Mouse (Mus musculus) stomach, postnatal 0 days (tissue): ENCODE results near the gene 2900011O08Rik. TPM values are rescaled to one million over a fixed set of nuclear protein-coding genes. Genes with fewer than 3 reads are reported as not detected.

Experiments used
- ATAC-seq: fragments of 200-750 bp; cut with Nextera tagmentation; 2 replicates; pipeline ENCODE4 v1.8.0; 2017; ENCODE audit not compliant: low FRiP score, low TSS enrichment
- DNase-seq: peaks from one replicate; pipeline ENCODE4 v3.0.0-alpha.2; 2016; ENCODE audit warnings: low spot score
- H3K27ac ChIP-seq: fragments of 300-500 bp; sonication (generic); replicated peaks from 2 replicates; pipeline ENCODE4 v1.5.1; 2014; ENCODE audit warnings: mild to moderate bottlenecking, control low read depth
- H3K27me3 ChIP-seq: fragments of 300-500 bp; sonication (generic); 2 replicates; pipeline ENCODE4 v1.6.1; 2014; ENCODE audit warnings: low read length; ENCODE audit not compliant: control insufficient read depth, insufficient read depth
- H3K36me3 ChIP-seq: fragments of 300-500 bp; sonication (generic); 2 replicates; pipeline ENCODE4 v1.6.1; 2014; ENCODE audit warnings: low read length, mixed read lengths; ENCODE audit not compliant: control insufficient read depth, insufficient read depth
- H3K4me1 ChIP-seq: fragments of 300-500 bp; sonication (generic); replicated peaks from 2 replicates; pipeline ENCODE4 v1.6.1; 2014; ENCODE audit warnings: antibody characterized with exemption; ENCODE audit not compliant: control insufficient read depth, insufficient read depth
- H3K4me2 ChIP-seq: fragments of 300-500 bp; sonication (generic); replicated peaks from 2 replicates; pipeline ENCODE4 v1.6.1; 2014; ENCODE audit warnings: low read depth, mild to moderate bottlenecking, control low read depth, moderate library complexity
- H3K4me3 ChIP-seq: fragments of 300-500 bp; sonication (generic); 2 replicates; pipeline ENCODE4 v1.5.1; 2014; ENCODE audit warnings: low read depth, low read length, control low read depth
- H3K9ac ChIP-seq: fragments of 300-500 bp; sonication (generic); 2 replicates; pipeline ENCODE4 v1.6.1; 2014; ENCODE audit warnings: mild to moderate bottlenecking, low read length, control low read depth, mixed read lengths
- H3K9me3 ChIP-seq: fragments of 300-500 bp; sonication (generic); 2 replicates; pipeline ENCODE4 v1.6.1; 2016; ENCODE audit warnings: low read length; ENCODE audit not compliant: control insufficient read depth
- CTCF ChIP-seq: IDR thresholded peaks from 2 replicates; pipeline ENCODE4 v1.5.1; 2016; ENCODE audit warnings: antibody characterized with exemption, low read depth, mild to moderate bottlenecking, moderate library complexity
- EP300 ChIP-seq: optimal IDR thresholded peaks from 2 replicates; pipeline ENCODE3; 2016; ENCODE audit warnings: antibody characterized with exemption
- WGBS: fragments of 180-500 bp; shearing (Covaris S2); extraction: QIAGEN DNeasy Blood & Tissue Kit; methylation state at CpG from one replicate; pipeline ENCODE4 v1.1.7; 2014; 5-methylcytosine and 5-hydroxymethylcytosine counted together
- polyA plus RNA-seq: library from polyadenylated mRNA; unstranded; fragments of >200 nt; fragmentation: Nextera tagmentation; extraction: Ambion mirVana; gene quantifications from 2 replicates; pipeline ENCODE4 v1.2.1, GENCODE M21; 2015

The 2900011O08Rik gene
- polyA plus RNA-seq, 1 experiment from 2014 or later = 0.70 TPM

GRCm38 (mm10) chr16:14121563-14121962 lies 135.2 kb downstream of the 2900011O08Rik start:
- DNase-seq = no peak
- no peaks in the 10 kb centered on the region for H3K27me3 ChIP-seq
- no peak overlapping the region for H3K27ac ChIP-seq
- no peak overlapping the region for H3K4me2 ChIP-seq
- no peaks in the 10 kb centered on the region for H3K9me3 ChIP-seq
- no peak overlapping the region for H3K9ac ChIP-seq
- H3K36me3 ChIP-seq = peaks cover 13% of the 10 kb centered on the region; the same call in 1 of the 2 replicates
- ATAC-seq = no peak
- no peak for TF ChIP-seq EP300
- TF ChIP-seq CTCF = no peak
- no peaks in the 10 kb centered on the region for H3K4me1 ChIP-seq
- 97% methylated on average over 7 of the region's 7 CpGs for WGBS
- H3K4me3 ChIP-seq = no peak overlapping the region

- Histone ChIP-seq H3K27ac (no peak overlapping the region), H3K36me3 (peaks cover 13% of the 10 kb centered on the region; the same call in 1 of the 2 replicates), H3K9ac (no peak overlapping the region), H3K4me2 (no peak overlapping the region), H3K27me3 (no peaks in the 10 kb centered on the region), H3K4me1 (no peaks in the 10 kb centered on the region), H3K9me3 (no peaks in the 10 kb centered on the region), H3K4me3 (no peak overlapping the region)
- no peak for DNase-seq
- ATAC-seq = no peak
- peak; percentile 32; the same call in 1 of the 2 replicates for TF ChIP-seq CTCF
- TF ChIP-seq EP300 = no peak
Measured at GRCm38 (mm10) chr16:14122586-14122985, 136.2 kb downstream of the 2900011O08Rik start.

GRCm38 (mm10) chr16:14123901-14124300 lies 137.5 kb downstream of the 2900011O08Rik start:
- Histone ChIP-seq H3K27me3 (no peaks in the 10 kb centered on the region), H3K4me2 (no peak overlapping the region), H3K9me3 (no peaks in the 10 kb centered on the region), H3K4me1 (no peaks in the 10 kb centered on the region), H3K27ac (no peak overlapping the region), H3K9ac (no peak overlapping the region), H3K4me3 (no peak overlapping the region), H3K36me3 (peaks cover 13% of the 10 kb centered on the region; the same call in 1 of the 2 replicates)
- ATAC-seq = no peak
- no peak for DNase-seq
- no peak for TF ChIP-seq EP300
- TF ChIP-seq CTCF = no peak
- WGBS = 82% methylated on average over 2 of the region's 2 CpGs

- ATAC-seq = no peak
- Histone ChIP-seq H3K4me1 (no peaks in the 10 kb centered on the region), H3K27me3 (no peaks in the 10 kb centered on the region), H3K4me3 (no peak overlapping the region), H3K4me2 (no peak overlapping the region), H3K36me3 (peaks cover 18% of the 10 kb centered on the region), H3K27ac (no peak overlapping the region), H3K9me3 (no peaks in the 10 kb centered on the region), H3K9ac (no peak overlapping the region)
- TF ChIP-seq EP300 (no peak), CTCF (no peak)
- 96% methylated on average over 7 of the region's 7 CpGs for whole genome bisulfite sequencing
- no peak for DNase-seq
Measured at GRCm38 (mm10) chr16:14124709-14125108, 138.3 kb downstream of the 2900011O08Rik start.

- 87% methylated on average over 1 of the region's 1 CpGs for WGBS
- Histone ChIP-seq H3K27me3 (no peaks in the 10 kb centered on the region), H3K4me1 (no peaks in the 10 kb centered on the region), H3K27ac (no peak overlapping the region), H3K9me3 (no peaks in the 10 kb centered on the region), H3K4me3 (no peak overlapping the region), H3K36me3 (peaks cover 18% of the 10 kb centered on the region), H3K4me2 (no peak overlapping the region), H3K9ac (no peak overlapping the region)
- no peak for DNase-seq
- ATAC-seq = no peak
- TF ChIP-seq CTCF = no peak
Measured at GRCm38 (mm10) chr16:14125253-14125652, 138.8 kb downstream of the 2900011O08Rik start.

- Histone ChIP-seq H3K9ac (no peak overlapping the region), H3K27ac (no peak overlapping the region), H3K36me3 (peaks cover 16% of the 10 kb centered on the region), H3K4me3 (no peak overlapping the region), H3K27me3 (no peaks in the 10 kb centered on the region), H3K4me2 (no peak overlapping the region), H3K9me3 (no peaks in the 10 kb centered on the region), H3K4me1 (no peaks in the 10 kb centered on the region)
- TF ChIP-seq EP300 = no peak
- TF ChIP-seq CTCF = no peak
- DNase-seq (no peak), ATAC-seq (no peak)
Measured at GRCm38 (mm10) chr16:14128977-14129376, 142.6 kb downstream of the 2900011O08Rik start.
